20 mouse cellular contexts compared by ENCODE assay signal in genomic region chr13:51088207-51088606, GRCm38 (mm10).
"Had no signal": no experiment of that assay in that cellular context is flagged by ENCODE, and none has a peak within 500 bp of the region (broad histone marks: within the 10 kb centered on the region; RNA-seq: fewer than 3 reads in every experiment).

No protein-coding gene starts in this region.

- H3K9me3 ChIP-seq: liver, embryonic 15.5 days; lung, embryonic 15.5 days; midbrain, embryonic 13.5 days; midbrain, embryonic 15.5 days; neural tube, embryonic 12.5 days; stomach, embryonic 15.5 days had no signal

- H3K27ac ChIP-seq: liver, embryonic 15.5 days; lung, embryonic 15.5 days; macrophage; midbrain, embryonic 13.5 days; midbrain, embryonic 15.5 days; neural tube, embryonic 12.5 days; stomach, embryonic 15.5 days; stomach, postnatal 0 days had no signal

- H3K4me3 ChIP-seq: liver, embryonic 15.5 days; lung, embryonic 15.5 days; megakaryocyte, embryonic 14.5 days; midbrain, embryonic 13.5 days; midbrain, embryonic 15.5 days; neural tube, embryonic 12.5 days; stomach, embryonic 15.5 days had no signal

- H3K36me3 ChIP-seq: liver, embryonic 15.5 days; lung, embryonic 15.5 days; midbrain, embryonic 13.5 days; midbrain, embryonic 15.5 days; neural tube, embryonic 12.5 days; stomach, embryonic 15.5 days had no signal

- H3K4me1 ChIP-seq: liver, embryonic 15.5 days; lung, embryonic 15.5 days; midbrain, embryonic 13.5 days; midbrain, embryonic 15.5 days; neural tube, embryonic 12.5 days; stomach, embryonic 15.5 days had no signal

- ATAC-seq: lung, postnatal 0 days; midbrain, embryonic 13.5 days; midbrain, embryonic 15.5 days had no signal

- H3K9ac ChIP-seq: liver, embryonic 15.5 days; liver, postnatal 0 days; lung, embryonic 15.5 days; midbrain, embryonic 13.5 days; midbrain, embryonic 15.5 days; neural tube, embryonic 12.5 days; stomach, embryonic 15.5 days had no signal

- DNase-seq: liver, postnatal 0 days; lung, adult 2 months; lung, postnatal 14 days; lung, postnatal 36 days; retina, postnatal 1 day; right cerebral cortex, adult 18-20 months; right cerebral cortex, postnatal 14 days; thymus, adult 2 months; thymus, postnatal 25 days; thymus, postnatal 4 days had no signal

- H3K27me3 ChIP-seq: liver, embryonic 15.5 days; lung, embryonic 15.5 days; midbrain, embryonic 13.5 days; midbrain, embryonic 15.5 days; neural tube, embryonic 12.5 days; stomach, embryonic 15.5 days had no signal
